Mouse (Mus musculus) layer of hippocampus, postnatal 10 days (tissue): ENCODE results near the gene Rras. TPM values are rescaled to one million over a fixed set of nuclear protein-coding genes. Genes with fewer than 3 reads are reported as not detected.

Source experiments
- DNase-seq, 2 experiments: peaks; one replicate each; pipeline ENCODE4 v3.0.0; 2021; ENCODE audit warnings: low spot score in 2 of 2
- long read RNA-seq: library from polyadenylated mRNA; stranded (forward); transcript quantifications from one replicate; pipeline ENCODE4 v2.0.0, GENCODE M21; 2023
- total RNA-seq, 2 experiments: library from RNA; stranded (reverse); gene quantifications; 2 replicates each; pipeline ENCODE4 v1.2.3; 2021

The Rras gene
- total RNA-seq: 10 to 100 TPM; 12.2 to 12.3 TPM
- long read RNA-seq, transcript Rras-201 (6 exons, 995 nt): major isoform, 19 of 21 reads
- long read RNA-seq, partial matches to known transcripts: 0 of 21 reads
- long read RNA-seq, other reads (novel, unspliced or antisense): 2 of 21 reads

DNA sequence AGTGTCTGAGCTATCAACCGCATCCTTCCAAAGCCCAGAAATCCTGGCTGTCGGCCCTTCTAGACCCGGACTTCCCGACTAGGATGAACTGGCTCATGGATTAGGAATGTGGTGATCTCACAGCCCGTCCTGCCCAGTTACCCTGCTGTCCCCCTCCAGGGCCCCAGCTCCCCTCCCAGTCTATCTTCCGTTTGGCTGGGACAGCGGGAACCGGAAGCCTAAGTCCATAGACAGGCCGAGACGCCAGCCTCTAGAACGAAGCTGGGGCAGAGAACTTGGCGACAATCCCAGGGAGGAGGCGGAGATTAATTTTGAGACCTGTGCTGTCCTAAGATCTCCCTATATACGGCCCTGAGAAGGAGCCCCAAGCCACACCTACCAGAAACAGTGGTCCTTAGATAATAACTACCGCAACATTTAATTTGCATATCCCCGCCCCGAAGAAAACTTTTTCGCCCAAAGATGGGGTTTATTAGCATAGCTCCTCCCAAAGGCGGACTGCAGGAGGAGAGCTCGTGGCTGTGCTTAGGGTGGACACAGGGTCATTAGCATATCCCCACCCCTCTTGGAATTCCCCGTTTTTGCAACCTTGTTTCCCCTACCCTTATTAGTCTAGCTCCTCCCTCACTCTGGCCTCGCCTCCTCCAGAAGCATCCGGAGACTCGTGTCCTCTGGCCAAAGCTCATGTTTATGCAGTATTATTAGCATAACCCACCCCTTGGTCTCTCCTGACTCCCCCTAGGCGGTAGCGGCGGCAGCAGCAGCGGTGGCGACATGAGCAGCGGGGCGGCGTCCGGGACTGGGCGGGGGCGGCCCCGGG lies at the start of gene Rras:
TSS of gene Rras (plus strand) at position 720 of the 820 bp plus-strand sequence.
- DNase-seq: peak; percentile 69 to 76

DNA sequence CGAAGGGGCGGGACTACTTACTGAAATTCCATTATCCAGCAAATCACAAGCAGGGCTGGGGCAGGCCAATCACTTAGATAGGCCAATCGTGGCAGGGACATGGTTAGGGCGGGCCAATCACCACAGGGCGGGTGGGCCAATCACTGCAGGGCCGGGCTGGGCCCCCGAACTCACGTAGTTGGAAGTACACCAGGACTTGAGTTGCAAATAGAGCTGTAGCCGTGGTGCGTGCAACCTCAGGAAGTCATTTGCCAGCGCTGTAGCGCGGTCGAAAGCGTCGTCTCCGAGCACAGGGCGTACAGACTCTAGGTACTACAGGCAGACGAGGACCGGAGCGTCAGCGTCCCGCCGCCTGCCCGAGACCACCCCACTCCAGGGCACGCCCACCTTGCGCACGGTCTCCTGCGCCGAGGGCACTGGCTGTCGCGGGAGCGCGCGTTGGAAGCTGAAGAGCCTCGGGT lies 47.5 kb upstream of the Rras start:
- DNase-seq: peak; percentile 82 to 87

DNA sequence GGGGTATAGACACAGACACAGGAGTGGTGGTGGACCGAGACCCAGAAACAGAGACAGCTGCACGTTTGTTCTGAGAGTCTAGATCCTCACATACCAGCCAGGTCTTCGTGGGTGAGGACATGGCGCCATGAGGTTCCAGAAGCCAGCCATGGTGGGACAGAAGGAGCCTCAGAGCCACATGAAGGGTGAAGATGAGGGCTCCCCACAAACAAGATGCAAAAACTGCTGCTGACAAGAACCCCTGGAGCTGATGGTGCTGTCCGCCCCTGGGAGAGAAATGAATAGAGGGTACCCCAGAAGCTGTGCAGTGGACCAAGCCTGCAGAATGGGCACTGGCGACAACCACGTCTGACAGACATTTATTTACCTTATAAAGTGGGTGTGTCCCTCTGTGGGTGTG lies 46.6 kb upstream of the Rras start:
- no peak for DNase-seq

DNA sequence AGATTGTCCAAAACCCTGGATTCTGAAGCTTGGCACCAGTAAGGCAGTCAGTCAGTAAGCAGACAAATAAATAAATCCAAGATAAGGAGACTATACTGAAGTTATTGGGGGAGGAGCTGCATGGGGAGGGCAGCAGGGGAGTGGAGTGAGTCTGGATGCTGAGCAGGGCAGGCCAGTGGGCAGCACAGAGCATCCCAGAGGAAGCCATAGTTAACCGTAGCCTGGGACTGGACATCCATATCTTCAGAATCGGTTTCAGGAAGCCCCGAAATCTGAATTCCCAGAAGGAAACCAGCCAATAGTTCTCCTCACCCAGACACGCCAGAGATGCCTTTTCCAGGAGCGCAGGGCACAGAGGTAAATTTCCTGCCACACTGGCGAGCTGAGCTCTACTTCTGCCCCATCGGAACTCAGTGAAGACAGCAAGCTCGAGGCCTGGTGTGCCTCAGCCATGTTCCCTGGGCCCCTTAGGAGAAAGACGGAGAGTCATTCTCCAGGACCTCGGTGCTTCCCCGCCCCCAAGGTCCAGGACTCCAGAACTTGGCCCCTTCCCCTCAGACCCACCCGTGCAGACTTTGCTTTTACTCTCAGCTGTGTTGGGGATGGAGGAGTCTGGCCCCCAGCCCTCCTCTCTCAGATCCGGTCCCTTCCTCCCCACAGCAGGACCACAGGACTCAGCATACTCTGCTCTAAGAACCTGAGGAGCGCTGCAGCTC lies 44.2 kb upstream of the Rras start:
- DNase-seq: no peak

DNA sequence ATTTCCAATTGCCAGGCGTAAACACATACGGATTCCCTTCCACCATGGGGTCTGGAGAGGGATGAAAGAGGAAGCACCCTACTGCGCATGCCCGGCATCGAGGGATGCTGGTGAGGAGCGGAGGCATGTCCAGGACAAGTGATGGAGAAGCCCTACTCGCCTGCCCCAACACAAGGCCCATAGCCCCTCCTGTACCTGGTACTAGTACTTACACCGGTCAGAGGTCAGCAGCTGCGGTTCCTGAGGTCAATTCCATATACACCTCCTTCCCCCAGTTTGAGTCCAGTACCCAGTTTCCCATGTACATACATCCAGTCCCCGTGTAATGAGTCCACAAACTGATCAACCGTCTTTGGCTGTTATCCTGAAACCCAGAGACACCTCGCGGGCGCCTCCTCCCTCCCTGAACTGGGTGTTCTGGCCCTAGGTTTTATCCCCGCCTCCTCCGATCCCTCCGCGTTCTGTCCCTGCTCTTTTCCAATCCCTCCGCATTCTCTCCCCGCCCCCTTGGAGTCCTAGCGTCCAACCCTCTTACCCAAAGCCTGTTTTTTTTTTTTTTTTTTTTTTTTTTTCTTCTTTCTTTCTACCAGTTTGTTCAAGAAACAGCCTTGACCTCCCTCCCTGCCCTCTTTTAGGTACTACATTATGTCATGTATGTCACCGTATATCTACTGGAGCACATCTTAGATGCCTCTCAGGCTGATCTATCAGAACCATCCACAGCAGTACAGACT lies 43.2 kb upstream of the Rras start, which contains the start of gene Cpt1c:
TSS of gene Cpt1c (minus strand) at position 469 of the 734 bp plus-strand sequence.
- DNase-seq: peak; percentile 89

DNA sequence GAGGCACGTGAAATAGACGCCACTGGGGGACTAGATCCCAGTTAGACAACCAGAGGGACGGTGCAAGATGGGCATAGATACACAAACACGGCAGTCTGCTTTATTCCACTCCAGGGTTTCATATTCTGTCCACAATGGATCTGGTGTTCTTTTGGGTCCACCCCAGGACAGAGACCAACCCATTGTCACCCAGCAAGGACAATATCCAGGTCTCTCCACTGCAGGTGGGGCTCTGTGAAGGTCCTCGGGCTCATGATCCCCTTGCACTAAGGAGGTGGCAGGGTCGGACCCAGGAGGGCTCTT lies 42.7 kb upstream of the Rras start:
- DNase-seq: no peak

DNA sequence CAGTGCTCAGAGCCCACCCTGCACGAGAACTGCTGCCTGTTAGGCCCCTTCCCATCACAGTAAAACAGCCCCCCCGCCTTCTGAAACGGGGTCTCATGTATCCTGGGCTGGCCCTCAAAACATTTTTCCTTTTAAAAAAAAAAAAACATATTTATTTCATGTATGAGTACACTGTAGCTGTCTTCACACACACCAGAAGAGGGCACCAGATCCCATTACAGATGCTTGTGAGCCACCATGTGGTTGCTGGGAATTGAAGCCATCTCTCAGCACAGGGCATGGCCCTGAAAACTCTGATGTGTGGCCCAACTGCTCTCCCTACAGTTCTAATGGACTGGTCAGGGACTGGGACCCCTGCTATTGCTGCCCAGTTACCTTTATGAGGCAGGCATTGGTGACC lies 39.5 kb upstream of the Rras start:
- DNase-seq: no peak

DNA sequence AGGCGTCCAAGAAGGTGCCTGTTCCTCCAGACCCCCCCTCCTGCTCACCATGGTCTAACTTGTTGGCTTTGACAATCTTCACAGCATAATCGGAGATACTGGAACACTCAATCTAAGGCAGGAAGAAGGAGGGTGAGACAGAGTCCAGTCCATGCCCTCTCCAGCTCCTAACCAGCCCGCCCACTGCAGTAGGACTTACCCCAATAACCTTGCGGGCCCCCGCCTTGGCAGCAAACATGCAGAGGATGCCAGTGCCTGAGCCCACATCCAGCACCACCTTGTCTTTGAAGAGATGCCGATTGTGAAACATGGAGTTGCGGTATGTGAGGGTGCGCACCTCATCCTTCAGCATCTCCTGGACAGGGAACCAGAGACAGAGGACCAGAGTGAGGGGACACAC lies 36.2 kb upstream of the Rras start:
- DNase-seq: no peak

DNA sequence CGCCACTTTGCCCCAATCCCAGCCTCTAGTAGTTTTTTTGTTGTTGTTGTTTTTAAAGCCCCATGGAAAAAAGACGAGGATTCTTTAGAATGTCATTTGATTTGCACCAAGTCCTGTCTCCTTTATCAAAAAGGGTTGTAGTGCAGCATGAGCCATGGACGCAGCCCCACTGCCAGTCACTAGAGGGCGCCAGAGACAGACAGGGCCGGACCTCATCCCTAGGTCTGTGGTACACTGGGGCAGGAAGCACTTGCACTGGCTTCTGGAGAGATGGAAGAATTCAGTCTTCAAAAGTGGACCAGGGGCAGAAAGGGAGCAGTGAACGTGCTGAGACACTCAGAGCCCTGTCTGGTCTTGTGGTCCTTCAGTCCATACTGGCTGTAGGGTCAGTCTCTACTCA lies 34.7 kb upstream of the Rras start:
- peak; percentile 87 to 90 for DNase-seq

DNA sequence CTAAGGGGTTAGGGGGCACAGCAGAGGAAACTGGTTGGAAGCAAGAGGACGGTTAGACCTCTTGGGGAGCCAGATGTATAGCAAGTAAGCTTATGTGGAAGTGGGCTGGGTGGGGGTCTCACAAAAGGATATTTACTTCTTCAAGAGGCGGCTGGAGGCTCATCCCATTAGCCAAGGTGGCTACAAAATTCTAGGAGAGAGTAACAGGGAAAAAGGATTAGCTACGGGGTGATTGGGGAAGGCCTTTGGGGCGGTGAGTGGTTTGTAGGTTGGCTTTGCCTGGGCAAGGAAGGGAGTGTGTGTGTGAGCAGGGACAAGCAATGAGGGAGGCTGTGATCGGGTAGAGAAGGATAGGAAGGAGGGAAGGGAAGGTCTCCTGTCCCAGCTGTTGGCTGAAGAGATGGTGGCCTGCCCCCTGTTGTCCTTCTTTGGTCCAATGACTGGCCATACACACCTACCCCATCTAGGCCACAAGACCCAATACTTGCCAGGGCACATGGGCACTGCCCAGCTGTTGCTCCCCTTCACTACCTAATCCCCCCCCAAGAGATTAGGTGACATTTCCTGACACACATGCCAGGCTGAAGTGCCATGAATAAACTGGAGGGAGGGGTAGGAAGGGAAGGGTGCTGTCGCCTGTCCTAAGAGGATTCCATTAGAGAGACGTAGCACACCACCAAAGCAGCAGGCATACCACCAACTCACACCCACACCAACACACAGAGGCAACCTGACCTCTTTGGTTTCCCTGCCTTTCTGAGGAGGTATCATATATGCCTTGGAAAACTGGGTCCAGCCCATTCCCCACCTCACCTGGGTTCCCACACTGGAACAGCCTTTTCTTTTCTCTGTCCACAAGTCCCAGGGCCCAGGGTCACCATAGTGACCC lies 33.6 kb upstream of the Rras start:
- no peak for DNase-seq

DNA sequence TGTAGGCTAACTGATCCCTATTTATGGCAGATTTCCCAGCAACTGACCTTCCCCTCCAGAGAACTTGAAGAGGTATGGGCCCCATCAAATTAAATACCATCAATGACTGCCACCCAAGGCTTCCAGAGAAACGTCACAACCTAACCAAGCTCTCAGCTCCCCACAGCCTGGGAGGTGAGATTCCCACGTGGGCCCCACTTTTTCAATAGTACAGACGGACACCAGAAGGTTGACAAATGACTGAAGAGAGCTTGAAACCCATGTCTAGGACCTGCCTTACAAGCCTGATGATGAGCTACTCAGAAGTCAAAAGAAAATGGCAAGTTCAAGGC lies 33.0 kb upstream of the Rras start:
- no peak for DNase-seq

DNA sequence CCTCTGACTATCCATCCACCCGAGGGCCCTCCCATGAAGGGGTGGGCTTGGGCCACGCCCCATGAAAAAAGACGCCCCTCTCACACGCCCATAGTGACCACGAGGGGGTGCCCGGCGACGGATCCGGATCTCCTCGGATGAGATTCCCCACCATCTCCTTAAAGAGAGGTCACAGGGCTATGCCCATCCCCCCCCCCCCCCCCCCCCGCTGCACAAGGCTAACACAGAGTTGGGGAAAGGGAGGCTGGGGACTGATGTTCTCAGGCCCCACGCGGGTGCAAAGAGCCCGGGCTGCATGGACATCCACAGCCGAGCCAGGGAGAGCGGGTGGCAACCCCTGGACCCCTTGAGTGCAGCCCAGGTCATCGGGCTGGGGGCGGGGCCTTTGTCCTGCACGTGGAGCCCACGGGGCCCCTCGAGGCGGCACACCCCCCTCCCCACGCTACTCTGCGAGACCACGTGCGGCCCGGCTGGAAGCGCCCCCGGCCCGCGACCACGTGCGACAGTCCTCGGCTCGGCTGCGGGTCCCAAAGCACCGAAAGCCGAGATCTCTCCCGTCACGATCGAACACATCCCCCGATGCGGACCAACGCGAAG lies 32.1 kb upstream of the Rras start:
- DNase-seq: peak; percentile 61 to 71

DNA sequence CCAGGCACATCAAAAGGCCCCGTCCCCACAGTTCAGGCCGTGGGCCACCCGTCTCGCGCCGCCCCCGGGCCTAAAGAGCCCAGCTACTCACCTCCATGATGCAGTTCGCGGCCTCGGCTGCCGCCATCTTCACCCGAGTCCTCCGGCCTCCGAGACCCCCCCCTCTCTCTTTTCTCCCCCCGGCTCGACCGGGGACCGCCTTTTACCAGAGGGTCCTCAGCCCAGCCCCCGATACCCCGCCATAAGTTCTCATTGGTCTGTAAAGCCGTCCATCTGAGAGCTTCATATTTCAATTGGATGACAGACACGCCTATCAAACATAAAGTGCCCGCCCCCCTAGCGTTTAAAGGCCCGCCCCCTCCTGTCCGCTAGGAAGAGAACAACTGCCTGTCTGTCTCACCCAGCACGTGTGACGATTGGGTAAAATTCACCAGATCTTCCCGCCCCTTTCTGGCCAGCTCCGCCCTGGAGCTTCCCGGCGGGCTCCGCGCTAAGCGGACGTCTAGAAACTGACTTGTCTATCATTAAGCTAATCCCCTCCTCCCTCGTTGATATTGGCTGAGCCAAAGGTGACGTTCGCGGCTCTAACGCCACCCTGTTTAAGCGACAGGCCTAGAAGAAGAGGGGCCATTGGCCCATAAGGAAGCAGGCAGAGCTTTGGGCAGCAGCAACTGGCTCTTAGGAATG lies 31.4 kb upstream of the Rras start, which contains the start of gene Prmt1:
TSS of gene Prmt1 (minus strand) at position 377 of the 687 bp plus-strand sequence.
- peak; percentile 98 for DNase-seq

DNA sequence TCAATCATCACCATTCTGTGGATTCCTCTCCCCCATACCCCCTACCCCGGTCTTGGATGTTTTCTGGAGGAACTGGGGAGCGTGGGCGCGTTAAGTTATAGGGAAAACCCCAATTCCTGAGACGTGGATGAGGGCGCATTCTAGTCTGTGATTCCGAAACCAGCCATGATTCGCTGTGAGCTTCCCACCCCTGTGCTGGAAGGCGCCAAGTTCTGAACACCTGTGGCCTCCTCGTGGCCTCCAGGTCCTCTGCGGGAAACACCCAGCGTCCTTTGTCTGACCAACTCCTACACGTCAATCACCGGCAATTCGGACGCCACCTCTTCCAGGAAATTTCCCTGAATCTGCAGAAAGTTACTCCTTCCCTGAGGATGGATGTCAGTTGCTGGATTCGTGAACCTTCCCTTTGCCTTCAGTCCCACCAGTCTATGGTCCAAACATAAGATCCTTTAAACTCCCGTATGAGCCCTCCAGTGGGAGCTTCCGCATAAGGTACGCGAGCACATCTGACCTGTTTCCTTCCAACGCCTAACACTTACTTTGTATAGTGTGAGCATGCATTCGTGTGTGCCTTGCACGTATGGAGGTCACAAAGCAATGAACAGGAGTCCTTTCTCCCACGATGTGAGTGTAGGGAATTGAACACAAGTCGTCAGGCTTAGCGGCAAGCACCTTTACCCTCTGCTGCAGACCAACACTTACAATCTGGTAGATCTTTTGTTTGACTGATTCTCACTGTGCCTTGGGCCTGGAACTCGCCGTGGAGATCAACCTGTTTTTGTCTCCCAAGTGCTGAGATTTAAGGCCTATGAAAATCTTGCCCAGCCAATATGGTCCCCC lies 30.7 kb upstream of the Rras start:
- no peak for DNase-seq

DNA sequence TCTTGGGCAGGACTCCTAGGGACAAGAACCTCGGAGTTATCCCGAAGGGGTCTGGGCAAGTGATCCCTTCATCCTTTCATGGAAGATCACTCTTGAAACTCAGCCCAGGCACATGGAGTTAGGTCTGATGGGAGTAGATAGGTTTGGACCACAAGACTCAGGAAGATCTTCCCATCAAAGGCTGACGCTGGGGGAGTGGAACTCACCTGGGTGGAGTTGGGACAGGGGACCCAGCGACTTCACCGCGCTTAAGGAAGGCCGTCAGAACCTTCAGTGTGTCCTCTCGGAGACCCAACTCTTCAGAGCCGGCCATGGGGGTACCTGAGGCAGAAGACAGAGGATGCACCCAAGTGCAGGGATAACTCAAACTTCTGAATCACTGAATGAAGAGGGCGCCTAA lies 21.1 kb upstream of the Rras start:
- DNase-seq: no peak

DNA sequence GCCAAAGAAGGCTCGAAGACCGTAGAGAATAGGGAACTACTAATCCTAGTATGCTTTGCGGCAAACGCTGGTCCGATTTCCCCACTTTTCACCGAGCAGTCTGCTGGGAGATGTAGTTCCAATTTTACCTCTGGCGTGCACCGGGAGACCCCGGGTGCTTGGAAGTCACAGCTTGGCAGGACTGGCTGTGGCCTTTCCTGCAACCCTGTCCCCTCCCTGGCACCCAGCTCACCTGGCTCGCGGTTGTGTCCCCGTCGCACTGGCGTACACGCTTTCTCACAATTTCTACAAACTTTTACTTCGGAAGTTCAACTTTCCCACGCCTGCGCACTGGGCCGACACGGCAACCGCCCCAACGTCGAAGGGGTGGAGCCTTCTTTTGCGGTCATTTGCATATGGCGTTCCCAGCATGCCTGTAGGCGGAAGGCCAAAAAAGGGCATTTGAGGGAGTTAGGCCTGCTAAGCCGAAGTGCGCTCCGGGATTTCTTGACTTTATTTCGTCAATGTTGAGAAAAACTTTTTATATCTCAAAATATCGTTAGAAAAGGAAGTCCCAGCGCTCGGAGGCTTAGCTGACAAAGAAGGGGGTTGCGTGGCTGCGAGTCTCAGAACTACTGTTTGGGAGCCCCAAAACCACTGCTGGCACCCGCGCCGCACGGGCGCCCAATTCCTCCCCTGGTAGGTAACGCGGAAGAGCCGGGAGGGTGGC lies 20.4 kb upstream of the Rras start, which contains the start of gene Irf3:
TSS of gene Irf3 (plus strand) at position 418 of the 709 bp plus-strand sequence.
- DNase-seq: peak; percentile 95 to 96

DNA sequence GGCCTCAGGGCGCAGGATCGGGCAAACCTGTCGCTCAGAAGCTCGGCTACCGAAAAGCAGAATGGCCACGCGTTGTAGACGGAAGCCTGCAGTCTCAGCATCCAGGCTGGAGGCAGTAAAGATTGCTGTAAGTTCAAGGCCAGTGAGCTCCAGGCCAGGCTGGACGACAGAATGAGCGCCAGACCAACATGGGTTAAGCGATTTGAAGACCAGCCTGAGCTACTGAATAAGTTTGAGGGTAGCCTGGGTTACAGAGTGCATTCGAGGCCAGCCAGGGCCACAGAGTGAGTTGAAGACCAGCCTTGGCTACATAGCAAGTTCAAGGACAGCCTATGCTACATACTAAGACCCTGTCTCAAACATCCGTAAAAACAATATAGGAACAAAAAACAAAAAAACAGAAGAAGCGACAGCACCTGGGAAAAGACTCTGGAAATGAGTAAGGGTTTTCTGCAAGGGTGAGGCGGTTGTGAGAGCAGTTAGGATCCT lies 19.8 kb upstream of the Rras start:
- DNase-seq: no peak

DNA sequence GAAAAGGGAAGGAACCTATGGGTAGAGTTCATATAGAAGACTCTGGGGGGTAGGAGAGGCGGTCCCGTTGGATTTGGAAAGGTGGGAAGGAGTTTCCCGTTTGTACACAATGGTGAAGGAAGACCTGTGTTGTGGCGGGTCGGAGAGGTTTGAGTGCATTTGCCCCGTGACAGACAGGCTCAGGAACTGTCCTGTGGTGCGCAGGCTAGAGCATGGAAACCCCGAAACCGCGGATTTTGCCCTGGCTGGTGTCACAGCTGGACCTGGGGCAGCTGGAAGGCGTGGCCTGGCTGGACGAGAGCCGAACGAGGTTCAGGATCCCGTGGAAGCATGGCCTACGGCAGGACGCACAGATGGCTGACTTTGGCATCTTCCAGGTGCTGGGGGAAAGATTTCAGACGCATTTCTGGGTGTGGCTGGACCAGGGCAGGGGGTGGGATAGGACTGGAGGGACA lies 19.2 kb upstream of the Rras start, which contains the start of gene Bcl2l12:
TSS of gene Bcl2l12 (minus strand) at position 212 of the 455 bp plus-strand sequence.
- peak; percentile 38 to 47 for DNase-seq
